Mouse (Mus musculus) heart, adult 9 months (tissue): Measurements from ENCODE around the gene Sele.

Experiments
- DNase-seq, 2 experiments: peaks; one replicate each; pipeline ENCODE4 v3.0.0; 2022; ENCODE audit warnings: low spot score in 2 of 2

Gene Sele

GRCm38 (mm10) chr1:164072001-164072400 is 24.0 kb downstream of the Sele start:
- DNase-seq = no peak

- DNase-seq = no peak
Measured at GRCm38 (mm10) chr1:164073091-164073490, 25.1 kb downstream of the Sele start.

DNA sequence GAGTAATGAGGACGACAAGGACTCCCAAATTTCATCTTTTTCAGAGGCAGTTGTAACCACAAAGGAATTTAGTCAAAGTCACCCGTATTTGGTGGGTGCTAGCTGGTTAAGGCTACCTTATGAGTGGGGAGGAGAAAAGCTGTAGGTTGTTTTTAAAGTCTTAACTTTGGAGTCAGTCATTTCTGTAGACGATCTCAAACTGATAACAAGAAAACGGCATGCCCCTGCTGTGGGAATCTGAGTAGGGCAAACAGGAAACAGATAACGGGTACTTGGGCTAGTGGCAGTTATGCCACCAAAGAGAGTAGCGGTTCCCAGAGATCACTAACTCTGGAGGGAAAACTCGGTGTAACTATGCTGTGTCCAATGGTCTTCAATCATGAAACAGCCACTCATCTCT is 25.8 kb downstream of the Sele start:
- DNase-seq = no peak

- DNase-seq = no peak
Measured at GRCm38 (mm10) chr1:164074606-164075140, 26.6 kb downstream of the Sele start.

DNA sequence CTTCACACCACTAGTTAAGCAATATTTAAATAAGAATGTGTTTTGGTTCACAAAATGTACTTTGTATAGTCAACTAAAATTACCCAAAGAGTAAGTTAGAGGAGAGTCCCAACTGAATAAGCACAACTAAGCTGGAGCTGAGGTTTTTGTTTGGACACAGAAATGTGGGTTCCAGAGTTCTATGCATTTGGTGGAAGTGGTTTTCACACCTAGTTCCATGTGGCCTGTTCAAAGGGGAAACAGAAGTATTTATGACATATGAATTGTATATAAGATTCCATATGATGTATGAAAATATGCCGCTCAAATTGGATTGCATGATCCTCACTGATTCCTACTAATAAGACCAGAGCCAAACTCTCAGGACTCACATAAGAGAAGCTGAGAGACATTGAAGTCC is 27.4 kb downstream of the Sele start:
- DNase-seq = no peak

- DNase-seq = no peak
Measured at GRCm38 (mm10) chr1:164076441-164076840, 28.4 kb downstream of the Sele start.

DNA sequence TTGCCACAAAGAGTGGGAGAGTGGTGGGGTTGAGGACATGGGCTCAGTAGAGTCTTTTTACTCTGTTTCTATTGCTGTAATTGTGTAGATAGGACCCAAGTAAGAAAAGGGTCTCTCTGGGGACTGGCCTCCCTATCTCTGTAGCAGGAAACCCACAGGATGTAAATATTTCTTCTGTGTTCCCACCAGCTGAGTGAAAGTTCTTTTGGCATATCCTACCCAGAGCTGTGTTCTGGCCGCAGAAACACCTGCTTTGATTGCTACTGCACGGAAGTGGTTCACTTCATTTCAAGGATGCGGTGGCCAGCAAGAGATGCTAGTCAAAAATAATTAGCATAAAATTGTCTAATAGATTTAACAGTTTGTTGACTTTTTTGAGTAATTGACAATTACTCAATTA is 29.0 kb downstream of the Sele start:
- no peak for DNase-seq

DNA sequence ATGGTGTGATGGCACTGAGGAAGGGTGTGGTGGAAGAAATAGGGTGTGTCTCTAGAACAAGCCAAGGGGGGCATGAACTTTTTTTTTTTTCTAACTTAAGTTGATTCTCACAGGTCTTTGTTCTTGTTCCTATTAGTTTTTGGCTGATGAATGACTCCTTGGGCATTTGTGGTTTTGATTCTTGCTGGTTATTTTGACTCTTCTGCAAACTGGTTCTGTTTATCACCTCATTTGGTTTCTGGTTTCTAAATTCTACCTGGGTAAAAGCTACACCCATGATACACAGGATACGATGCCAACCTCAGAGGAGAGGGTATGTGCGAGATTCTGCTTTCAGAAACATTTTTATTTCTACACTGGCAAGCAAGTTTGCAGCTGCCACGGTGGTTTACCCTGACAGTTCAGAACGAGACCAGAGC is 30.3 kb downstream of the Sele start:
- DNase-seq = no peak

DNA sequence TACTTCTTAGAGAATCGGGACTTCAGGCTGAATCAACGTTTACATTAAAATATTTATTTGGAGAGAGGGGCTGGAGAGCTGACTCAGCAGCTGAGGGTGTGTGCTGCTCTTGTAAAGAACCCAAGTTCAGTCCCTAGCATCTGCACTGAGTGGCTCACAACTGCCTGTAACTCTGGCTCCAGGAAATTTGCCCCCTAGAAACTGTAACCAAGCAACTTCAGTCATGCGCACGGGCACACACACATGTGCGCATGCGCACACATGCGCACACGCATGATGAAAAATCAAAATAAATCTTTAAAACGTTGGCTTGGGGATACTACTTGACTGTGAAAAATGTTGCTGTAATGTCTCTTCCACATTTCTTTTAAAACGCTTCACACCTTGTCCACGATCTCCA is 31.1 kb downstream of the Sele start:
- DNase-seq = no peak

GRCm38 (mm10) chr1:164083046-164083445 is 35.0 kb downstream of the Sele start:
- DNase-seq = no peak

DNA sequence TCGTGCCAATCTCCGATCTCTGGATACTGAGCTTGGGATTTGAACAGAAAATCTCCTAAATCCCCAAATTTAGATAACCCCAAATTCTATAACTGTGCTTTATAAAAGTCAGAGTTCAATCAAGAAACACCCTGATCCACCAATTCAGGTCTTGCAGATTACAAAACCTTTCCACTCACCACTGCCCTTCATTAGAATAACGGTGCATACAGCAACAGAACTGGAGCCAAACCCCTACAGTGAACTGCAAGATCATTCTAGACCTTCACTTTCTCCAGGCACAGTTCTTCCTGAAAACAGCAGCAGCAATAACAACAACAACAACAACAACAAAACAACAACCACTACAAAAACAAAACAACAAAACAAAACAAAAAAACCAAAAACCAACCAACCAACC is 38.8 kb downstream of the Sele start:
- no peak for DNase-seq

- no peak for DNase-seq
Measured at GRCm38 (mm10) chr1:164087872-164088271, 39.8 kb downstream of the Sele start.

- DNase-seq = peak; percentile 9 to 21
Measured at GRCm38 (mm10) chr1:164096780-164097179, 48.7 kb downstream of the Sele start.

- DNase-seq = no peak
Measured at GRCm38 (mm10) chr1:164097911-164098310, 49.9 kb downstream of the Sele start.

DNA sequence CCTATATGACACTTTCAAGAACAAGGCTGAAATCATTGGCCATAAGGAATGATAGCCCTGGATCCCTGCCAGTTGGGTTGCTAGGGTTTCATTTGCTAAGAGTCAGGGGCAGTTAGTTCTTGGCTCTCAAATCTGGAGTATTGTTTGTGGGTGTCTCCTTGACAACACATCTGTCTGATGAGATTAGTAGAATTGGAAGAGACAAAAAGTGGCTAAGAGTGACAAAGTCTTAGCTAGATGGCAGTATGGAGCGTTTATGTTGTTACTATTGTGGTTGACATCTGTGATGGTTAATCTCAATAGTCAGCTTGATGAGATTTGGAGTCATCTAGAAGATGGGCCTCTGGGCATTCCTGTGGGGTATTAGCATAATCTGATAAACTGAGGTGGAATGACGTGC is 50.3 kb downstream of the Sele start:
- no peak for DNase-seq
